Mouse (Mus musculus) ES-E14 (cell line): ENCODE results near the gene Scrg1.

ENCODE experiments used
- CHD2 ChIP-seq: IDR thresholded peaks from 2 replicates; pipeline ENCODE4 v1.6.1; 2014; ENCODE audit warnings: mild to moderate bottlenecking, low read depth, low read length, inconsistent platforms
- MAFK ChIP-seq: IDR thresholded peaks from 2 replicates; pipeline ENCODE4 v1.6.1; 2014; ENCODE audit warnings: mild to moderate bottlenecking, low read depth, low read length, inconsistent platforms; ENCODE audit not compliant: insufficient read depth
- ZC3H11A ChIP-seq: IDR thresholded peaks from 2 replicates; pipeline ENCODE4 v1.6.1; 2012; ENCODE audit warnings: low read depth, mild to moderate bottlenecking, inconsistent platforms, low read length, borderline replicate concordance
- ZNF384 ChIP-seq: IDR thresholded peaks from 2 replicates; pipeline ENCODE4 v1.6.1; 2012; ENCODE audit warnings: low read depth, low read length, inconsistent platforms

DNA sequence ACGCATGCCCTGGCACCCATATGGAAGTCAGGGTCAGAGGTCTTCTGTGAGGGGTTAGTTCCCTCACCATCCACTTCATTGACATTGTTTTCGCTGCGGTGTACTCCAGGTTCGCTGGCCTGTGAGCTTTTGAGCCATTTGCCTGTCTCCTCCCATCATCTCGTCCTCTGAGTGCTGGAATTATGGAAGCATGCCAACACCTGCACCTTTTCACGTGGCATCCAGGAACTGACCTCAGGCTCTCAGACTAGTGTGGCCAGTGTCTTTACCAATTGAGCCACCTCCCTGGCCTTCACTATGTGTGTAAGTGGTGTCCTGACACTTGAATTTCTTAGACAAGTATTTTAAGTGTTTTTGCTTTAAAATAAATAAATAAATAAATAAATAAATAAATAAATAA, 18.0 kb downstream of the Scrg1 start:
- TF ChIP-seq ZNF384 (no peak), ZC3H11A (no peak), MAFK (no peak), CHD2 (no peak)
